In genomic region chr10:19380971-19381370, GRCm38 (mm10) we compare ENCODE assay signal across 6 mouse cellular contexts. TPM values are rescaled to one million over a fixed set of nuclear protein-coding genes. Genes with fewer than 3 reads are reported as not detected.
"Had no signal": no experiment of that assay in that cellular context is flagged by ENCODE, and none has a peak within 500 bp of the region (broad histone marks: within the 10 kb centered on the region; RNA-seq: fewer than 3 reads in every experiment).

No protein-coding gene starts in this region.

RNA-seq across cellular contexts. Expression of gene Olig3, which starts 24.6 kb away (rescaled TPM):
- polyA plus RNA-seq: cortical plate, adult 2 months; embryonic facial prominence, embryonic 15.5 days; erythroblast, embryonic 14.5 days; frontal cortex, adult 2 months; gonadal fat pad, adult 2 months; heart, adult 2 months had no signal
